Mouse (Mus musculus) hindbrain, embryonic 12.5 days (tissue): ENCODE measurements around the gene 6030468B19Rik. TPM values are rescaled to one million over a fixed set of nuclear protein-coding genes. Genes with fewer than 3 reads are reported as not detected.
"Not testable (repeated sequence)": the region's sequence is repeated elsewhere in the genome, so short reads cannot be mapped to it uniquely, and the experiment has no call there.

Experiments used
- ATAC-seq: fragments of 200-750 bp; cut with Nextera tagmentation; 2 replicates; pipeline ENCODE4 v1.8.0; 2017; ENCODE audit warnings: moderate TSS enrichment; ENCODE audit not compliant: low FRiP score
- H3K27ac ChIP-seq: fragments of 300-500 bp; sonication (generic); 2 replicates; pipeline ENCODE4 v1.5.1; 2016; ENCODE audit warnings: mild to moderate bottlenecking
- H3K27me3 ChIP-seq: fragments of 300-500 bp; sonication (generic); 2 replicates; pipeline ENCODE4 v1.6.1; 2016; ENCODE audit warnings: mild to moderate bottlenecking
- H3K36me3 ChIP-seq: fragments of 300-500 bp; sonication (generic); 2 replicates; pipeline ENCODE4 v1.6.1; 2016; ENCODE audit warnings: mild to moderate bottlenecking
- H3K4me1 ChIP-seq: fragments of 300-500 bp; sonication (generic); 2 replicates; pipeline ENCODE4 v1.6.1; 2016
- H3K4me2 ChIP-seq: fragments of 300-500 bp; sonication (generic); replicated peaks from 2 replicates; pipeline ENCODE4 v1.6.1; 2016; ENCODE audit warnings: mild to moderate bottlenecking
- H3K4me3 ChIP-seq: fragments of 300-500 bp; sonication (generic); 2 replicates; pipeline ENCODE4 v1.5.1; 2016; ENCODE audit warnings: mild to moderate bottlenecking
- H3K9ac ChIP-seq: fragments of 300-500 bp; sonication (generic); 2 replicates; pipeline ENCODE4 v1.6.1; 2016; ENCODE audit warnings: mild to moderate bottlenecking, moderate library complexity
- H3K9me3 ChIP-seq: fragments of 300-500 bp; sonication (generic); replicated peaks from 2 replicates; pipeline ENCODE4 v1.6.1; 2016; ENCODE audit warnings: mild to moderate bottlenecking
- WGBS: fragments of 180-500 bp; shearing (Covaris S2); methylation state at CpG from one replicate; pipeline ENCODE4 v1.1.7; 2016; 5-methylcytosine and 5-hydroxymethylcytosine counted together
- polyA plus RNA-seq: library from polyadenylated mRNA; unstranded; fragments of >200 nt; fragmentation: Nextera tagmentation; extraction: Ambion mirVana; gene quantifications from 2 replicates; pipeline ENCODE4 v1.2.1, GENCODE M21; 2016

The 6030468B19Rik gene
- polyA plus RNA-seq, 1 experiment from 2014 or later = 0.67 TPM

GRCm38 (mm10) chr11:117826164-117826563, 28.7 kb downstream of the 6030468B19Rik start:
- peak overlapping the region; percentile 46 for H3K4me3 ChIP-seq
- peaks cover 39% of the 10 kb centered on the region for H3K4me1 ChIP-seq
- peak overlapping the region; percentile 75 for H3K27ac ChIP-seq
- H3K36me3 ChIP-seq = peaks cover 6% of the 10 kb centered on the region; the same call in 1 of the 2 replicates
- H3K9me3 ChIP-seq = no peaks in the 10 kb centered on the region
- peak overlapping the region; percentile 90 for H3K4me2 ChIP-seq
- WGBS = 9% methylated on average over 5 of the region's 5 CpGs
- ATAC-seq = peak; percentile 38; the same call in 1 of the 2 replicates
- no peaks in the 10 kb centered on the region for H3K27me3 ChIP-seq
- H3K9ac ChIP-seq = peak overlapping the region; percentile 71

DNA sequence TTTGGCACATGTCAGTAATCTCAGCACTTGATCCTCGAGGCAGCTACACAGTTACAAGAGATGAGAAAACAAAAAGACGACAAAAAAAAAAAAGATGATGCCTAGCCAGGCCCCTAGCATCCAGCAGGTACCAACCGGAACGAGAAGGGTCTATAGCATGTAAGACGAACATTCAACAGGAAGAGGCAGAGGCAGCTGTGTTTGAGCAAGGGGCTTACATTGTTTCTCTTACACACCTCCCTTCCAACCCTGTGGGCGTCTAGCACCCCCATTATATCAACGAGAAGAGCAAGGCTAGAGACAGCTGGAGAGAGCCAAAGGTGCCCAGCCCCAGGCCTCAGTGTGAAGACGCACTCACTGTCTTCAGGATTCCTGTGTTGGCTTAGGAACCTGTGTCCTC, 29.5 kb downstream of the 6030468B19Rik start:
- Histone ChIP-seq H3K4me1 (peaks cover 39% of the 10 kb centered on the region), H3K9ac (no peak overlapping the region), H3K27me3 (no peaks in the 10 kb centered on the region), H3K9me3 (no peaks in the 10 kb centered on the region), H3K4me3 (no peak overlapping the region), H3K36me3 (peaks cover 6% of the 10 kb centered on the region; the same call in 1 of the 2 replicates), H3K4me2 (peak overlapping the region; percentile 90; the same call in 1 of the 2 replicates), H3K27ac (no peak overlapping the region)
- 71% methylated on average over 8 of the region's 8 CpGs for WGBS
- no peak for ATAC-seq

DNA sequence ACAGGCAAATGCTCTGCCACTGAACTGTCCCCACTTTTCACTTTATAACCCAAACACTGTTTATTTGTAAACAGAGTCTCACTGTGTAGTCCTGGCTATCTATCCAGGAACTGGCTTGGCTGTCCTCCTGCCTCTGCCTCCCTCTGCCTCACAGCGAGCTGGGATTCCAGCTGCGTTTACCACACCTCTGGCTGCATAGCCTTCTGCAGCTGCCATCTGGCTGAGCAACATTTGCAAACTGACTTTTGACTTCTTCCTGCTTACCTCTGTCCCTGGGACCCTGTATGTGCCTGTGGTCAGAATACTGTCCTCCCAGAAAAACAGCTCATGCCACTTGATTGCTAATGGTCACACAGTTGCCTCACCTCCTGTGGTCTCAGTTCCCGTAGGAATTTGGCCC, 29.9 kb downstream of the 6030468B19Rik start:
- no peak overlapping the region for H3K9ac ChIP-seq
- H3K4me3 ChIP-seq = no peak overlapping the region
- ATAC-seq = no peak
- no peak overlapping the region for H3K27ac ChIP-seq
- peaks cover 44% of the 10 kb centered on the region for H3K4me1 ChIP-seq
- 75% methylated on average over 3 of the region's 3 CpGs for WGBS
- H3K9me3 ChIP-seq = no peaks in the 10 kb centered on the region
- H3K4me2 ChIP-seq = no peak overlapping the region
- H3K36me3 ChIP-seq = peaks cover 5% of the 10 kb centered on the region; the same call in 1 of the 2 replicates
- no peaks in the 10 kb centered on the region for H3K27me3 ChIP-seq

- Histone ChIP-seq H3K9me3 (no peaks in the 10 kb centered on the region), H3K27me3 (no peaks in the 10 kb centered on the region), H3K27ac (no peak overlapping the region), H3K4me2 (no peak overlapping the region), H3K4me3 (no peak overlapping the region), H3K9ac (no peak overlapping the region), H3K36me3 (no peaks in the 10 kb centered on the region), H3K4me1 (peaks cover 45% of the 10 kb centered on the region)
- WGBS = 88% methylated on average over 18 of the region's 18 CpGs
- no peak for ATAC-seq
Measured at GRCm38 (mm10) chr11:117828149-117828887, 30.9 kb downstream of the 6030468B19Rik start.

GRCm38 (mm10) chr11:117828888-117829604, 31.6 kb downstream of the 6030468B19Rik start:
- 53% methylated on average over 9 of the region's 9 CpGs for WGBS
- Histone ChIP-seq H3K4me2 (no peak overlapping the region), H3K4me1 (peaks cover 43% of the 10 kb centered on the region), H3K4me3 (no peak overlapping the region), H3K9ac (no peak overlapping the region), H3K9me3 (no peaks in the 10 kb centered on the region), H3K36me3 (no peaks in the 10 kb centered on the region), H3K27ac (0 out of 2 replicates have a peak overlapping the region, but pooled peaks have one; percentile 19), H3K27me3 (no peaks in the 10 kb centered on the region)
- ATAC-seq = no peak

- no peak overlapping the region for H3K27ac ChIP-seq
- peaks cover 38% of the 10 kb centered on the region for H3K4me1 ChIP-seq
Measured at GRCm38 (mm10) chr11:117829671-117830215, 32.3 kb downstream of the 6030468B19Rik start.

GRCm38 (mm10) chr11:117830401-117830800, 32.9 kb downstream of the 6030468B19Rik start:
- no peak for ATAC-seq
- 80% methylated on average over 9 of the region's 9 CpGs for WGBS
- no peak overlapping the region for H3K9ac ChIP-seq

More at GRCm38 (mm10) chr11:117829671-117830215, 32.3 kb downstream of the 6030468B19Rik start:
- H3K36me3 ChIP-seq = no peaks in the 10 kb centered on the region
- H3K4me3 ChIP-seq = no peak overlapping the region
- 77% methylated on average over 2 of the region's 2 CpGs for WGBS
- no peak overlapping the region for H3K4me2 ChIP-seq
- no peak overlapping the region for H3K9ac ChIP-seq
- no peaks in the 10 kb centered on the region for H3K27me3 ChIP-seq
- H3K9me3 ChIP-seq = no peaks in the 10 kb centered on the region
- ATAC-seq = no peak

DNA sequence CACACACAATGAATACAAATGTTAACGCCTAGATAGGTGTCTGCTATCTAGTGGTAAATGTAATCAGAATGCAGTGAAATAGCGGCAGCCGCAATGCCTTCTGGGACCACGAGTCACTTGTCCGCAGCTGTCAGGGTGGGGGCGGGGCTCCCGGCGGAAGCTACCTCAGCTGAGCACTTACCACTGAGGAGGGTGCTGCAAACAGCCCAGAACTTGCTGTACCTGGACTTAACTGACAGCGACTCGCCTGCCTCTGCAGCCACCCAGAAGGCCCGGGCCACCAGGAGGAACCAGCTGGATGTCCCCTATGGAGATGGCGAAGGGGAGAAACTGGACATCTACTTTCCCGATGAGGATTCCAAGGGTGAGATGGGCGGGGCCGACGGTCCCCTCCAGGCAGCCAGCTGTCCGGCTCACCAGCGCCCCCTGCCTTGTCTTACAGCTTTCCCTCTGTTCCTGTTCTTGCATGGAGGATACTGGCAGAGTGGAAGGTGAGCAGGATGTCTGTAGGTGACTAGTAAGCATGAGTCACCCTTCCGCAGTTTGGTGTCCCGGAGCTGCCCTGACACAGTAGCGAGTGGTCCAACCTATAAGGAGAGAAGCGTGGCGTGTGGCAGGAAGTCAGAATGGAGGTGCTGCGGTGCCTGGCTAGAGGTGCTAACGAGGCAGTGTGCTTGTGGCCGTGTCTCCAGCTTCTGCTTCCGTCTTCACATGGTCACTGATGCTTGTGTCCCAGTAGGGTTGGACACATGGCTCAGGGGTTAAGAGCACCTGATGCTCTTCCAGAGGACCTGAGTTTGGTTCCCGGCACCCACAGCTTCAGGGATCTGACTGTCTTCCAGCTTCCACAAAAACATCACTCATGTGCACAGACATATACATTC, 34.9 kb downstream of the 6030468B19Rik start:
- H3K27ac ChIP-seq = peak overlapping the region; percentile 31; the same call in 1 of the 2 replicates
- peak; percentile 75 for ATAC-seq
- peaks cover 20% of the 10 kb centered on the region for H3K4me1 ChIP-seq
- peak overlapping the region; percentile 27 for H3K4me3 ChIP-seq
- H3K36me3 ChIP-seq = no peaks in the 10 kb centered on the region
- no peaks in the 10 kb centered on the region for H3K9me3 ChIP-seq
- peak overlapping the region; percentile 51 for H3K4me2 ChIP-seq
- H3K27me3 ChIP-seq = no peaks in the 10 kb centered on the region; the same call in 1 of the 2 replicates
- 18% methylated on average over 28 of the region's 28 CpGs for WGBS
- H3K9ac ChIP-seq = 0 out of 2 replicates have a peak overlapping the region, but pooled peaks have one; percentile 5

More at GRCm38 (mm10) chr11:117830401-117830800, 32.9 kb downstream of the 6030468B19Rik start:
- Histone ChIP-seq H3K27me3 (no peaks in the 10 kb centered on the region; the same call in 1 of the 2 replicates), H3K4me1 (peaks cover 34% of the 10 kb centered on the region), H3K36me3 (no peaks in the 10 kb centered on the region), H3K27ac (no peak overlapping the region), H3K9me3 (no peaks in the 10 kb centered on the region), H3K4me2 (no peak overlapping the region), H3K4me3 (no peak overlapping the region)

- not testable (repeated sequence) for H3K9me3 ChIP-seq, H3K4me2 ChIP-seq, H3K4me3 ChIP-seq, H3K9ac ChIP-seq, H3K27me3 ChIP-seq, ATAC-seq, H3K27ac ChIP-seq, H3K36me3 ChIP-seq
- H3K4me1 ChIP-seq = peaks cover 11% of the 10 kb centered on the region
- WGBS = 74% methylated on average over 6 of the region's 6 CpGs
Measured at GRCm38 (mm10) chr11:117833509-117833908, 36.0 kb downstream of the 6030468B19Rik start.

DNA sequence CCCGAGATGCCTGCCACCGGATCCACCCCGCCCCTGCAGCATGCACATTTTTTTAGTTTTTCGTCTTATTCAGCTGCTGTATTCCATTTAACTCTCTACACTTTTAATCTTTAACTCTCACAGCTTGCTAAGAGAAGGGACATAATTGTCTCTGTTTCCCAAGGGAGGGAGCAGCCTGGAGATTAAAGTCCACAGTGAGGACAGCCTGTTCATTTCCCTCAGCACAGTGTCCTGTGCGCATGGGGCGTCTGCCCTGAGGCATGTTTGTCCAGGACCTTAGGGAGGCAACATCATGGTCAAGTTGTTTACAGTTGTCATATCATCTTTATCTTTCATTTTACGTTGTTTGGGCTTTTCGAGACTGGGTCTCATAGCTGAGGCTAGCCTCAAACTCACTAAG, 36.6 kb downstream of the 6030468B19Rik start:
- H3K27ac ChIP-seq = no peak overlapping the region
- no peaks in the 10 kb centered on the region; the same call in 1 of the 2 replicates for H3K27me3 ChIP-seq
- H3K36me3 ChIP-seq = no peaks in the 10 kb centered on the region
- no peak overlapping the region for H3K4me3 ChIP-seq
- ATAC-seq = no peak
- 94% methylated on average over 8 of the region's 8 CpGs for WGBS
- H3K4me2 ChIP-seq = no peak overlapping the region
- peaks cover 9% of the 10 kb centered on the region for H3K4me1 ChIP-seq
- H3K9ac ChIP-seq = no peak overlapping the region
- H3K9me3 ChIP-seq = no peaks in the 10 kb centered on the region

- no peak for ATAC-seq
- WGBS = 32% methylated on average over 13 of the region's 13 CpGs
- H3K9ac ChIP-seq = no peak overlapping the region
- H3K4me3 ChIP-seq = no peak overlapping the region
- H3K4me1 ChIP-seq = peaks cover 6% of the 10 kb centered on the region
- no peaks in the 10 kb centered on the region for H3K36me3 ChIP-seq
- H3K4me2 ChIP-seq = peak overlapping the region; percentile 39
- no peaks in the 10 kb centered on the region for H3K9me3 ChIP-seq
- no peaks in the 10 kb centered on the region; the same call in 1 of the 2 replicates for H3K27me3 ChIP-seq
- H3K27ac ChIP-seq = no peak overlapping the region
Measured at GRCm38 (mm10) chr11:117836306-117836705, 38.8 kb downstream of the 6030468B19Rik start.
